8 mouse cellular contexts compared by ENCODE assay signal in genomic region chr5:144836100-144836499, GRCm38 (mm10).
DNase-seq lines count a peak whose midpoint lies in the region; ATAC-seq and TF ChIP-seq lines count a peak whose summit lies in the region.
"Had no signal": no experiment of that assay in that cellular context is flagged by ENCODE, and none has a peak within 500 bp of the region (broad histone marks: within the 10 kb centered on the region; RNA-seq: fewer than 3 reads in every experiment).

No protein-coding gene starts in this region.

- no peaks in the 10 kb centered on the region for H3K9me3 ChIP-seq in CH12.LX (replicated peaks; ENCODE audit: low read length)
- H3K9me3 ChIP-seq in midbrain, embryonic 11.5 days (ENCODE audit: control insufficient read depth, low read length), result no peaks in the 10 kb centered on the region
- H3K9me3 ChIP-seq: embryonic facial prominence, embryonic 15.5 days had no signal

- no peak overlapping the region for H3K27ac ChIP-seq in layer of hippocampus, adult 2 months
- H3K27ac ChIP-seq in CH12.LX (ENCODE audit: insufficient read depth, low read depth), result no peak overlapping the region
- no peak overlapping the region for H3K27ac ChIP-seq in midbrain, embryonic 11.5 days (ENCODE audit: low read depth, low read length)
- H3K27ac ChIP-seq: embryonic facial prominence, embryonic 15.5 days had no signal

- TF ChIP-seq RAD21 in CH12.LX (IDR thresholded peaks at IDR 0.05; ENCODE audit: low read depth, low read length), result no peak

- peaks cover 0 to 8% of the 10 kb centered on the region in 2 experiments; a peak in 1 of 4 replicates for H3K4me1 ChIP-seq in CH12.LX (ENCODE audit: control insufficient read depth in 1 of 2, insufficient read depth in 2 of 2)
- H3K4me1 ChIP-seq in midbrain, embryonic 11.5 days (ENCODE audit: control insufficient read depth, insufficient read depth, low read length), result no peaks in the 10 kb centered on the region
- H3K4me1 ChIP-seq: embryonic facial prominence, embryonic 15.5 days had no signal

- H3K4me3 ChIP-seq in layer of hippocampus, adult 2 months, result no peak overlapping the region
- no peak overlapping the region for H3K4me3 ChIP-seq in CH12.LX (replicated peaks in 1 of 3; ENCODE audit: low read depth in 2 of 3, low read length in 2 of 3, poor library complexity in 1 of 3)
- H3K4me3 ChIP-seq in midbrain, embryonic 11.5 days (ENCODE audit: low read depth, low read length), result no peak overlapping the region
- H3K4me3 ChIP-seq: embryonic facial prominence, embryonic 15.5 days had no signal

- no peak overlapping the region for H3K9ac ChIP-seq in CH12.LX (ENCODE audit: insufficient read depth, low read depth)
- no peak overlapping the region for H3K9ac ChIP-seq in midbrain, embryonic 11.5 days (ENCODE audit: low read length)
- H3K9ac ChIP-seq: embryonic facial prominence, embryonic 15.5 days had no signal

- peak; percentile 67 for TF ChIP-seq CTCF in layer of hippocampus, adult 2 months (conservative IDR thresholded peaks at IDR 0.05)
- TF ChIP-seq CTCF in CH12.LX (conservative IDR thresholded peaks at IDR 0.05 in 1 of 2, IDR thresholded peaks at IDR 0.05 in 1 of 2; ENCODE audit: low read depth in 2 of 2, low read length in 2 of 2), result peak in 1 of 2 experiments; percentile 32; a peak in 2 of 4 replicates

- dilution Hi-C loops in CH12.LX (cut with MboI; ENCODE audit: extremely low pct_ligation_motif_present, extremely low pct_unique_long_range_greater_than_20kb, low sequenced_read_pairs), result no loop called here

- no peaks in the 10 kb centered on the region for H3K27me3 ChIP-seq in CH12.LX (replicated peaks)
- no peaks in the 10 kb centered on the region for H3K27me3 ChIP-seq in midbrain, embryonic 11.5 days (ENCODE audit: control insufficient read depth, insufficient read depth, low read length)
- H3K27me3 ChIP-seq: embryonic facial prominence, embryonic 15.5 days had no signal

- TF ChIP-seq POLR2A in CH12.LX (IDR thresholded peaks at IDR 0.05; ENCODE audit: low read depth, low read length), result no peak

- H3K4me2 ChIP-seq in CH12.LX (ENCODE audit: insufficient read depth, low read depth, poor library complexity, severe bottlenecking), result no peak overlapping the region
- no peak overlapping the region for H3K4me2 ChIP-seq in midbrain, embryonic 11.5 days
- H3K4me2 ChIP-seq: embryonic facial prominence, embryonic 15.5 days had no signal

- ATAC-seq in midbrain, embryonic 11.5 days (ENCODE audit: low FRiP score), result no peak

- WGBS in midbrain, embryonic 11.5 days, result 91% methylated on average over 3 of the region's 3 CpGs

- in situ Hi-C loops in CH12.LX (cut with MboI; ENCODE audit: low pct_ligation_motif_present, low pct_unique_long_range_greater_than_20kb, low sequenced_read_pairs), result loop anchor here (10.0 kb wide), 1 partner anchor 51 kb away; no protein-coding TSS in a partner anchor

- peak in 1 of 2 experiments; percentile 42 for DNase-seq in layer of hippocampus, adult 2 months (ENCODE audit: low spot score in 2 of 2)
- DNase-seq in layer of hippocampus, postnatal 36 days, result no peak
- DNase-seq in CH12.LX (ENCODE audit: extremely low read depth), result peak; percentile 26
- DNase-seq in NIH3T3 (ENCODE audit: low read depth), result peak; percentile 74
- DNase-seq in induced T-regulatory cell, adult 2 months (ENCODE audit: low read depth), result peak; percentile 37
- no peak for DNase-seq in urinary bladder, postnatal 25 days (ENCODE audit: low spot score)
- DNase-seq in midbrain, embryonic 11.5 days (ENCODE audit: low spot score, missing footprints), result no peak

- H3K79me2 ChIP-seq in CH12.LX (replicated peaks; ENCODE audit: control insufficient read depth, extremely low read depth, insufficient read depth, poor library complexity, severe bottlenecking), result no peaks in the 10 kb centered on the region

- TF ChIP-seq EP300 in CH12.LX (IDR thresholded peaks at IDR 0.05; ENCODE audit: low read length), result no peak

- H3K36me3 ChIP-seq in CH12.LX (replicated peaks in 1 of 2; ENCODE audit: control insufficient read depth in 1 of 2, insufficient read depth in 1 of 2, low read length in 1 of 2), result peaks cover 84 to 96% of the 10 kb centered on the region in 2 experiments
- H3K36me3 ChIP-seq in midbrain, embryonic 11.5 days (ENCODE audit: control insufficient read depth, insufficient read depth, low read length), result peaks cover 58% of the 10 kb centered on the region

TF ChIP-seq in CH12.LX, 34 proteins besides CTCF, POLR2A, EP300 and RAD21:
- TF ChIP-seq SMC3 (IDR thresholded peaks at IDR 0.05; ENCODE audit: low read depth, low read length), result 0 out of 2 replicates have a peak, but pooled peaks have one; percentile 5
- no peak for TF ChIP-seq TBP (conservative IDR thresholded peaks at IDR 0.05; ENCODE audit: low read depth, low read length)

Comparison
In these comparisons a context has a peak if more than half of its experiments do, and no peak if none do; other contexts are left out.
1. DNase-seq: peak in CH12.LX (single experiment), NIH3T3 (single experiment) and induced T-regulatory cell, adult 2 months (single experiment); none in layer of hippocampus, postnatal 36 days (0 of 2), urinary bladder, postnatal 25 days (single experiment) and midbrain, embryonic 11.5 days (single experiment).